Mouse (Mus musculus): Measurements from ENCODE around the gene Macrod2.

The Macrod2 gene

GRCm38 (mm10) chr2:140911463-140911862, 516.4 kb downstream of the Macrod2 start:
- no peak for DNase-seq (ENCODE audit: low spot score)

- DNase-seq (ENCODE audit: low spot score): no peak
Observed at GRCm38 (mm10) chr2:140912179-140912578, 517.1 kb downstream of the Macrod2 start.

GRCm38 (mm10) chr2:140912931-140913330, 517.8 kb downstream of the Macrod2 start:
- no peak for DNase-seq (ENCODE audit: low spot score)

GRCm38 (mm10) chr2:140913679-140914412, 518.7 kb downstream of the Macrod2 start:
- no peak for DNase-seq (ENCODE audit: low spot score)

GRCm38 (mm10) chr2:140926922-140927321, 531.8 kb downstream of the Macrod2 start:
- no peak for DNase-seq (ENCODE audit: low spot score)

- no peak for DNase-seq (ENCODE audit: low spot score)
Observed at GRCm38 (mm10) chr2:140934483-140934882, 539.4 kb downstream of the Macrod2 start.

GRCm38 (mm10) chr2:140949461-140949860, 554.4 kb downstream of the Macrod2 start:
- DNase-seq (ENCODE audit: low spot score): no peak

GRCm38 (mm10) chr2:140959246-140959645, 564.1 kb downstream of the Macrod2 start:
- DNase-seq (ENCODE audit: low spot score): no peak

GRCm38 (mm10) chr2:140970181-140970580, 575.1 kb downstream of the Macrod2 start:
- DNase-seq (ENCODE audit: low spot score): no peak

GRCm38 (mm10) chr2:140971845-140972244, 576.7 kb downstream of the Macrod2 start:
- no peak for DNase-seq (ENCODE audit: low spot score)

- no peak for DNase-seq (ENCODE audit: low spot score)
Observed at GRCm38 (mm10) chr2:140985670-140986372, 590.7 kb downstream of the Macrod2 start.

- DNase-seq (ENCODE audit: low spot score): no peak
Observed at GRCm38 (mm10) chr2:141003846-141004245, 608.7 kb downstream of the Macrod2 start.

- DNase-seq (ENCODE audit: low spot score): no peak
Observed at GRCm38 (mm10) chr2:141004326-141004725, 609.2 kb downstream of the Macrod2 start.

GRCm38 (mm10) chr2:141005616-141006015, 610.5 kb downstream of the Macrod2 start:
- DNase-seq (ENCODE audit: low spot score): no peak

- DNase-seq (ENCODE audit: low spot score): no peak
Observed at GRCm38 (mm10) chr2:141007725-141008124, 612.6 kb downstream of the Macrod2 start.

- DNase-seq (ENCODE audit: low spot score): no peak
Observed at GRCm38 (mm10) chr2:141008458-141008857, 613.3 kb downstream of the Macrod2 start.

- DNase-seq (ENCODE audit: low spot score): no peak
Observed at GRCm38 (mm10) chr2:141013443-141014165, 618.5 kb downstream of the Macrod2 start.

GRCm38 (mm10) chr2:141022971-141023370, 627.9 kb downstream of the Macrod2 start:
- no peak for DNase-seq (ENCODE audit: low spot score)

- no peak for DNase-seq (ENCODE audit: low spot score)
Observed at GRCm38 (mm10) chr2:141023916-141024315, 628.8 kb downstream of the Macrod2 start.

- DNase-seq (ENCODE audit: low spot score): no peak
Observed at GRCm38 (mm10) chr2:141024316-141025043, 629.4 kb downstream of the Macrod2 start.

GRCm38 (mm10) chr2:141056685-141057454, 661.8 kb downstream of the Macrod2 start:
- no peak for DNase-seq (ENCODE audit: low spot score)
